Mouse (Mus musculus): Measurements from ENCODE around the gene Rftn1.

DNA sequence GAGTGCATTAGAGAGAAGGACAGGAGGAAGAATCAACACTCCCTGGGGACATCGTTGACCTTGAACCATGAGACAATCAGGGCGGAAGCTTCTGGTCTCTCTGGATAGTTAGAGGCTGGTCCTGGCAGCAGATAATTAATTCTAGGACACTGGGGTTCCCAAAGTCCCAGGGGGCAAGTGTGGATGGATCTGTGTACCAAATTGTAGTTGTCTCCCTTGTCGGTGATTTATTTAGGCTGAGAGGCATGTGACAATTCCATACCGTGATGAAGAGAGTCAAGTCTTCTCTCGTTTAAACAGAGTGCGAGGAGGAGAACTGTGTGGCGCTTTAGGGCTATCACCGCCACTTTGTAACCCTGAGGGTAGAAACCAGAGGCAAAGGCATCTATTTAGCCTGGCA is 40.7 kb upstream of the Rftn1 start:
- TF ChIP-seq POLR2A (IDR thresholded peaks at IDR 0.05; ENCODE audit: insufficient read depth, low read length) (no peak), CTCF (IDR thresholded peaks at IDR 0.05; ENCODE audit: low read depth, low read length) (no peak), EP300 (IDR thresholded peaks at IDR 0.05; ENCODE audit: insufficient read depth, low read depth, low read length) (no peak)
